Mouse (Mus musculus) T-helper 17 cell (primary cell): ENCODE measurements around the gene Lypd5.

Experiments
- in situ Hi-C, 2 experiments: fragments of 300-600 bp; cut with MboI, MseI; formaldehyde crosslinking; loops; 1 replicate in 1 of 2; 2 replicates in 1 of 2; pipeline ENCODE4 v1.15.1; 2025; ENCODE audit warnings: high pct_unique_total_duplicates in 2 of 2

The Lypd5 gene

GRCm38 (mm10) chr7:24357899-24358298, 8.9 kb downstream of the Lypd5 start:
- in situ Hi-C loops, result loop anchor here in 1 of 2 experiments (5.0 kb wide), 1 partner anchor 391 kb away; no protein-coding TSS in a partner anchor

DNA sequence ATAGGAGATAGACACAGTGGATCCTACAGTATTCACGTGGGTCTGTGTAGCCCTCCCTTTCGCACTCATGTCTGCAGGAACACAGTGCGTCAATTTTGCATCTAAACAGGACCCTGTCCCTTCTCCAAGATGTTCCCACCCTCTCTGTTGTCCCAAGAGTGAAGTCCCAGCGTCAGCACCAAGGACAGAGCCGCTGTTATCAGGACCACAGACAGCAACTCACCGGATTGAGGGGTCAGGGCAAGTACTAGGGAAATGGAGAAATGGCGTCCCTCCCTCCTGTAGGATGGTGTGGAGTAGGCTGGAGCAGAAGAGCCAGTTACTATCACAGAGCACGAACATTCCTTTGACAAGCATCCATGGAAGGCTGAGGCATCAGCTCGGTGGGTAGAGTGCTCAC, 10.3 kb downstream of the Lypd5 start:
- in situ Hi-C loops, result loop anchor here in 1 of 2 experiments (5.0 kb wide), 1 partner anchor 392 kb away; no protein-coding TSS in a partner anchor

DNA sequence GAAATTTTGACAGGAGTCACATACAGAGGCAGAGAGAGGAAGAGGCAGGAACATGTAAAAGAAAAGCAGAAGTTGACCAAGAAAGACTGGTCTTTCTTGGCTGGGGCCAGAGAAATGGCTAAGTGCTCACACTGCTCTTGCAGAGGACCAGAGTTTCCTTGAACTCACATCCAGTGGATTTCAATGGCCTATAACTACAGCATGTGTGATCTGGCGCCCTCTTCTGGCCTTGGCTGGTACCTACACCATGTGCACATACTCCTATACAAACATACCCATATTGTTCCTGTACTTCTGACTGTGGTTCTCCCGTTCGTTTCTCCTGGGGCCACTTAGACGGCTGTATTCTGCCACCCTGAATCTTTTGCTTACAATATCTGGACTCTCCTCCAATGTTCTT, 12.0 kb downstream of the Lypd5 start:
- in situ Hi-C loops, result no loop called here

DNA sequence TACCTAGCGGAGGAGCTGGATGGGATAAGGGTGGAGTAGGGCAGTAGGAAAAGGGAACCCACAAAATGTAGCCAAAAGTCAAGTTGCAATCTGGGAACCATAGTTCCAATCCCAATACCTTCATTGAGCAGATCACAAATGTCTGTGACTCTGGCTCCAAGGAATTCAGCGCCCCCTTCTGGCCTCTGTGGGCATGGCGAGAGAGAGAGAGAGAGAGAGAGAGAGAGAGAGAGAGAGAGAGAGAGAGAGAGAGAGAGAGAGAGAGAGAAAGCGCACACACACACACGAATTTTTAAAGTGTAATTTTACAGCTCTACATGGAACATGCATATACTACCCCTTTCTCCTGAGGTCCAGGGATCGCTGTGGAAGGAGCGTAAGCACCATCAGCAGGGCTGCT, 14.2 kb downstream of the Lypd5 start:
- in situ Hi-C loops, result no loop called here

- in situ Hi-C loops, result loop anchor here in 1 of 2 experiments (5.0 kb wide), 1 partner anchor 92 kb away; no protein-coding TSS in a partner anchor
Measured at GRCm38 (mm10) chr7:24364827-24365226, 15.8 kb downstream of the Lypd5 start.

DNA sequence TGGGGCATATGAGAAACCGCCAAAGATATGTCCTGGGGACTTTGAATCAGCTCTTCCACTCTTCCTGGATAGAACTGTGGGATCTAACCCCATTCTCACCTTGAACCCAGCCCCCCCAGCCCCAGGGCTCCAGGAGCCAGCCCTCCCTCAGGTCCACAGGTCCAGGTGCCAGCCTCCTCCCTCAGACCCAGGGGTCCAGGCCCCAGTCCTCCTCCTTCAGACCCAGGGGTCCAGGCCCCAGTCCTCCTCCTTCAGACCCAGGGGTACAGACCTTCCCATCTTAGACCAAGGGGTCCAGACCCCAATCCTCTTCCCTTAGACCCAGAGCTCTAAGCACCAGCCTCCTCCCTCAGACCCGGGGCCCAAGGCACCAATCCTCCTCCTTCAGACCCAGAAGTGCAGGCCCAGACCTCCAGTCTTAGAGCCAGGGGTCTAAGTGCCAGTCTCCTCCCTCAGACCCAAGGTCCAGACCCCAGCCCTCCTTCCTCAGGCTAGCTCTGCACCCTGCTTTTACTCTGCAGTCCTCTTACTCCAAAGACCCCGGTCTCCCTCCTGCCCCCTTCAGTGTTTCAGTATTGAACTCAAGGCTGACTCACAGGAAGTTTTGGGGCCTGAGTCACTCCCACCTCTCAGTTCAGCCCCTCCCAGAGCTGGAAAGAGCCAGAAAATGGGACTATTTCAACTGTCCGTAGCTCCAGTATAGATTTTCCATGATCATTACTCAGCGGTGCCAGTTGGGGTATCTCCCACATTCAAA, 16.4 kb downstream of the Lypd5 start:
- in situ Hi-C loops, result loop anchor here in 1 of 2 experiments (5.0 kb wide), 1 partner anchor 92 kb away; no protein-coding TSS in a partner anchor

- in situ Hi-C loops, result loop anchor here in 1 of 2 experiments (5.0 kb wide), 1 partner anchor 90 kb away; no protein-coding TSS in a partner anchor
Measured at GRCm38 (mm10) chr7:24366716-24367632, 18.0 kb downstream of the Lypd5 start.

- in situ Hi-C loops, result loop anchor here in 1 of 2 experiments (5.0 kb wide), 1 partner anchor 89 kb away; no protein-coding TSS in a partner anchor
Measured at GRCm38 (mm10) chr7:24368226-24368625, 19.2 kb downstream of the Lypd5 start.

DNA sequence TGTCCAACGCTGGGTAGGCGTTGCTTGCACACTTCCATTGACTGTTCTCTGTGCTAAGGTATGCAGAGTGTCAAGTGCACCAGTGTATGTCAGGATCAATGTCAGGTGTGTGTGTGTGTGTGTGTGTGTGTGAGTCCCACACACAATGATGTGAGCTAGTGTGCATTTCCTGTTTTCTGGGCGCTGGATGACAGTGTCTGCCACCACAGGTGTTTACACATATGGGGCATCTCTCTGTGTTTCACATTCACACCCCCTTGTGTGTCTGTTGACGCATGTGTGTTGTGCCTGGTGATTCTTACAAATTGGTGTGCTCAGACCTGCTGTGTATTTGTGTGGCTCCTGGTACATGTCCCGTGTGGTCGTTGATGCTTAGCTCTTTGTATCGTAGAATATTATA, 19.9 kb downstream of the Lypd5 start:
- in situ Hi-C loops, result loop anchor here in 1 of 2 experiments (5.0 kb wide), 1 partner anchor 88 kb away; no protein-coding TSS in a partner anchor

GRCm38 (mm10) chr7:24369731-24370541, 20.9 kb downstream of the Lypd5 start, which contains the start of gene Kcnn4:
Gene Kcnn4, plus strand, starts transcription at chr7:24370263.
- in situ Hi-C loops, result loop anchor here in 1 of 2 experiments (5.0 to 10.0 kb wide), 2 partner anchors 87 to 535 kb away; partner anchors contain the start of gene Arhgef1

DNA sequence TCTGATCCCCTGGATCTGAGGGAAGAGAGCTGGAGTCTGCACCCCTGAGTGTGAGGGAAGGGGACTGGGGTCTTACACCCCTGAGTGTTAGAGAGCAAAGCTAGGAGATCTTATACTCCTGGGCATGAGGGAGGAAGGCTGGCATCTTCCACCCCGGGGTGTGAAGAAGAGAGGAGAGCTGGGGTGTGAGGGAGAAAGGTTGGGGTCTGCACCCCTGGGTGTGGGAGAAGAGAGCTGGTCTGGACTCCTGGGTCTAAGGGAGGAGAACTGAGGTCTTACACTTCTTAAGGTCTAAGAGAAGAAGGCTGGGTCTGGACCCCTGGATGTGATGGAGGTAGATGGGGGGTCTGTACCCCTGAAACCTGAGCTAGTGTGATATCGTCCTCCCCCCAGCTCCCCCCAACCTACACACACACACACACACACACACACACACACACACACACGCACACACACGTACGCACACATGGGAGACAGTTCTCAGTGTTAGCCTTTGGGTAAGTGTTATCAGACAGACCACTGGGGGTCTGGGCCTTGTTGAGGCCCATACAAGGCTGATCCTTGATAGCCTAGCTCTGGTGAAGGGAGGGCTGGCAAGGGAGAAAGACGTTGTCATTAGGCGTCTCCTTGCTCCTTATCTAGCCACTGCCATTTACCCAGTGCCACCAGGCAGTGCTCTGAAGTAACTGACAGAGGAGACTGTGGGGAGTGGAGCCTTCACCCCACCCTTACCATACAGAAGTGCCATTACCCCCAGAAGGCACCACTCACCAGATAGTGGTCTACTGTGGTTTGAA, 22.2 kb downstream of the Lypd5 start:
- in situ Hi-C loops, result loop anchor here in 1 of 2 experiments (10.0 kb wide), 1 partner anchor 534 kb away; the partner anchor contains the start of gene Arhgef1

DNA sequence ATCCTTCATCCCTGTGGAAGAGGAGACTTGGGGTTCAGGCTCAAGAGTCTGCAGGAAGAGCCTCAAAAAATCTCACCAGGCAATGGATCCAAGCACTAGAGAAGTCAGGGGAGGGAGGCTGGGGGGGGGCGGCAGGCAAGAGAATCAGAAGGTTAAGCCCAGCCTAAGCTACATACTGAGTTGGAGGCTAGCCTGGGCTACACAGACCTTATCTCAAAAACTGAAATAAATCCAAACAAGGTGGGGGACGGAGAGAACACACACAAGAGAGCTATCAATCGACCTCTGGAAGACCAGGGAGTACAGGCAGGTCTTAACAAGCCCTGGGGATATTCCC, 22.8 kb downstream of the Lypd5 start:
- in situ Hi-C loops, result loop anchor here in 1 of 2 experiments (10.0 kb wide), 1 partner anchor 533 kb away; the partner anchor contains the start of gene Arhgef1

- in situ Hi-C loops, result loop anchor here in 1 of 2 experiments (10.0 kb wide), 1 partner anchor 533 kb away; the partner anchor contains the start of gene Arhgef1
Measured at GRCm38 (mm10) chr7:24372300-24372699, 23.3 kb downstream of the Lypd5 start.

- in situ Hi-C loops, result loop anchor here in 1 of 2 experiments (10.0 kb wide), 1 partner anchor 532 kb away; the partner anchor contains the start of gene Arhgef1
Measured at GRCm38 (mm10) chr7:24372786-24373185, 23.8 kb downstream of the Lypd5 start.

GRCm38 (mm10) chr7:24373538-24374379, 24.8 kb downstream of the Lypd5 start:
- in situ Hi-C loops, result loop anchor here in 1 of 2 experiments (10.0 kb wide), 1 partner anchor 531 kb away; the partner anchor contains the start of gene Arhgef1

- in situ Hi-C loops, result loop anchor here (10.0 to 25.0 kb wide), 3 partner anchors 528 to 1411 kb away; partner anchors contain the start of genes Arhgef1 (in 1 of the 2), Axl (in 1 of the 2), B9d2 (in 1 of the 2) and Tgfb1 (in 1 of the 2)
Measured at GRCm38 (mm10) chr7:24376456-24376855, 27.5 kb downstream of the Lypd5 start.

DNA sequence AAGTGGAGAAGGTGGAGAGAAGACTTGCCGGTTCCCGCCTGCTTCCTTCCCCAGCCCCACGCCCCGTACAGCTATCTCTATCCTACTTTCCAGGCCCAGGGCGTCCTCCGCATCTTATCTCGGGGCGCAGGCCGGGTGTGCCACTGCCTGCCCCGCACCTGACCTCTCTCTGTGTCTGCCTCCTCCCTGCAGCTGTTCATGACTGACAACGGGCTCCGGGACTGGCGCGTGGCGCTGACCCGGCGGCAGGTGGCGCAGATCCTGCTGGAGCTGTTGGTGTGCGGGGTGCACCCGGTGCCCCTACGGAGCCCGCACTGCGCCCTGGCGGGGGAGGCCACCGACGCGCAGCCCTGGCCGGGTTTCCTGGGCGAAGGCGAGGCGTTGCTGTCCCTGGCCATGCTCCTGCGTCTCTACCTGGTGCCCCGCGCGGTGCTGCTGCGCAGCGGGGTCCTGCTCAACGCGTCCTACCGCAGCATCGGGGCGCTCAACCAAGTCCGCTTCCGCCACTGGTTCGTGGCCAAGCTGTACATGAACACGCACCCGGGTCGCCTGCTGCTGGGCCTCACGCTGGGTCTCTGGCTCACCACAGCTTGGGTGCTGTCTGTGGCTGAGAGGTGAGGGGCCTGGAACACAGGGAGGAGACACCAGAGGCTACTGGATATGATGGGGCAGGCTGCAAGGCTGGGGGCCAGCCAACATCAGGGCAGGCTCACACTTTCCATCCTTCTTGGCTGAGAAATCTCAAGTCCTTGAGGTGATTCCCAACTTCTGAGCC, 28.3 kb downstream of the Lypd5 start:
- in situ Hi-C loops, result loop anchor here (10.0 to 25.0 kb wide), 3 partner anchors 528 to 1410 kb away; partner anchors contain the start of genes Arhgef1 (in 1 of the 2), Axl (in 1 of the 2), B9d2 (in 1 of the 2) and Tgfb1 (in 1 of the 2)
